Mouse (Mus musculus) small intestine, adult 2 months (tissue): ENCODE measurements around the gene Mroh2a.

Experiments
- CTCF ChIP-seq: fragments of 200-500 bp; IDR thresholded peaks from 2 replicates; pipeline ENCODE4 v1.5.1; 2012; ENCODE audit warnings: low read depth, mild to moderate bottlenecking, control low read depth, inconsistent platforms, low read length, moderate library complexity, mixed read lengths; ENCODE audit not compliant: insufficient replicate concordance, insufficient read length; ENCODE audit errors: extremely low read depth
- POLR2A ChIP-seq: fragments of 200-500 bp; IDR thresholded peaks from 2 replicates; pipeline ENCODE4 v1.6.1; 2012; ENCODE audit warnings: low read depth, mild to moderate bottlenecking, control low read depth, inconsistent platforms, low read length, moderate library complexity

DNA sequence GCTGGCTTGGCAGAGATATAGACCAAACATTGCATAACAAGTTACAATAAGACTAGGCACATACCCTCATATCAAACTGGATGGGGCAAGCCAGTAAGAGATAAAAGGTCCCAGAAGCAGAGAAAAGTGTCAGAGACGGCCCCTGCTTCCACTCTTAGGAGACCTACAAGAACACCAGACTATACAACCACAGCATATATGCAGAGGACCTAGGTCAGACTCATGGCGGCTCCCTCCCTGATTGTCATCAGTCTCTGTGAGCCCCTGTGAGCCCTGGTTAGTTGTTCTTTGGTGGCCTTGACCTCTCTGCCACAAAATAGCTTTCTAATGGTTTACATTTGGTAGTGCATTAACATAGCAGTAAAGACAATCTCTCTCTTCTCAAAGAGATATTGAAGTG, 82.2 kb downstream of the Mroh2a start:
- TF ChIP-seq POLR2A (no peak), CTCF (no peak)
